Mouse (Mus musculus) erythroblast, embryonic 14.5 days (primary cell): ENCODE data around the gene Tmem160. TPM values are rescaled to one million over a fixed set of nuclear protein-coding genes. Genes with fewer than 3 reads are reported as not detected.

Experiments
- H3K27me3 ChIP-seq: 2 replicates; pipeline ENCODE4 v1.6.1; 2012; ENCODE audit warnings: inconsistent platforms; ENCODE audit not compliant: control insufficient read depth
- H3K36me3 ChIP-seq: 2 replicates; pipeline ENCODE4 v1.6.1; 2012; ENCODE audit warnings: mild to moderate bottlenecking, inconsistent platforms; ENCODE audit not compliant: control insufficient read depth
- H3K4me1 ChIP-seq: 2 replicates; pipeline ENCODE4 v1.6.1; 2012; ENCODE audit warnings: inconsistent platforms; ENCODE audit not compliant: control insufficient read depth
- H3K4me3 ChIP-seq: replicated peaks from 2 replicates; pipeline ENCODE3; 2012; ENCODE audit warnings: moderate library complexity, mild to moderate bottlenecking, inconsistent platforms
- H3K9me3 ChIP-seq: 2 replicates; pipeline ENCODE4 v1.6.1; 2012; ENCODE audit warnings: low read length, inconsistent platforms, mixed read lengths; ENCODE audit not compliant: control insufficient read depth
- GATA1 ChIP-seq: IDR thresholded peaks from 2 replicates; pipeline ENCODE4 v1.6.1; 2012; ENCODE audit warnings: low read length, inconsistent platforms, mixed read lengths
- TAL1 ChIP-seq: IDR thresholded peaks from 3 replicates; pipeline ENCODE4 v1.6.1; 2012; ENCODE audit warnings: low read length, inconsistent platforms, mixed read lengths
- polyA plus RNA-seq: library from polyadenylated mRNA; stranded (reverse); fragments of >175 nt; gene quantifications from 2 replicates; pipeline ENCODE4 v1.2.3, GENCODE M21; 2012

The Tmem160 gene
- polyA plus RNA-seq, 1 experiment = 15.4 TPM

- Histone ChIP-seq H3K9me3 (no peaks in the 10 kb centered on the region), H3K4me3 (no peak overlapping the region), H3K27me3 (no peaks in the 10 kb centered on the region), H3K36me3 (peaks cover 28% of the 10 kb centered on the region), H3K4me1 (no peaks in the 10 kb centered on the region)
- TF ChIP-seq TAL1 (no peak), GATA1 (no peak)
Observed at GRCm38 (mm10) chr7:16496260-16496659, 43.7 kb downstream of the Tmem160 start.

GRCm38 (mm10) chr7:16499671-16500104 lies 47.1 kb downstream of the Tmem160 start:
- no peaks in the 10 kb centered on the region for H3K9me3 ChIP-seq
- TF ChIP-seq TAL1 = no peak
- TF ChIP-seq GATA1 = no peak
- H3K4me3 ChIP-seq = no peak overlapping the region
- H3K4me1 ChIP-seq = no peaks in the 10 kb centered on the region
- peaks cover 37% of the 10 kb centered on the region for H3K36me3 ChIP-seq
- no peaks in the 10 kb centered on the region for H3K27me3 ChIP-seq

GRCm38 (mm10) chr7:16501571-16501970 lies 49.0 kb downstream of the Tmem160 start:
- Histone ChIP-seq H3K4me1 (no peaks in the 10 kb centered on the region), H3K36me3 (peaks cover 34% of the 10 kb centered on the region), H3K9me3 (no peaks in the 10 kb centered on the region), H3K4me3 (no peak overlapping the region), H3K27me3 (no peaks in the 10 kb centered on the region)
- no peak for TF ChIP-seq GATA1
- TF ChIP-seq TAL1 = no peak

GRCm38 (mm10) chr7:16504573-16505225 lies 52.1 kb downstream of the Tmem160 start:
- H3K9me3 ChIP-seq = no peaks in the 10 kb centered on the region
- H3K27me3 ChIP-seq = no peaks in the 10 kb centered on the region
- TF ChIP-seq GATA1 (no peak), TAL1 (no peak)
- no peaks in the 10 kb centered on the region for H3K4me1 ChIP-seq
- H3K36me3 ChIP-seq = peaks cover 17% of the 10 kb centered on the region
- H3K4me3 ChIP-seq = no peak overlapping the region

Other genes with a start within 250 kb of the Tmem160 start
- 1.7 and 2.0 TPM in 2 replicates for gene Dhx34, start 230.7 kb upstream of the Tmem160 start, polyA plus RNA-seq
- 0.02 and 0.04 TPM in 2 replicates for gene C5ar2, start 208.6 kb upstream of the Tmem160 start, polyA plus RNA-seq
- 0.02 TPM in 1 of 2 replicates, not detected in the other for gene C5ar1, start 193.2 kb upstream of the Tmem160 start, polyA plus RNA-seq
- 7.8 and 7.9 TPM in 2 replicates for gene Inafm1, start 179.2 kb upstream of the Tmem160 start, polyA plus RNA-seq
- gene Ccdc9, start 166.0 kb upstream of the Tmem160 start, polyA plus RNA-seq = 6.3 and 7.0 TPM in 2 replicates
- gene Bbc3, start 144.4 kb upstream of the Tmem160 start, polyA plus RNA-seq = 63.0 and 92.9 TPM in 2 replicates
- gene Sae1, start 65.0 kb upstream of the Tmem160 start, polyA plus RNA-seq = 1.8 and 2.0 TPM in 2 replicates
- 12.0 and 13.6 TPM in 2 replicates for gene Zc3h4, start 51.9 kb upstream of the Tmem160 start, polyA plus RNA-seq
- gene Npas1, start 24.9 kb downstream of the Tmem160 start, polyA plus RNA-seq = not detected in 2 replicates
- 0.04 and 0.06 TPM in 2 replicates for gene Arhgap35, start 162.2 kb downstream of the Tmem160 start, polyA plus RNA-seq
- not detected in 2 replicates for gene Ceacam15, start 222.9 kb downstream of the Tmem160 start, polyA plus RNA-seq